Mouse (Mus musculus): Measurements from ENCODE around the gene Tnfaip2. TPM values are rescaled to one million over a fixed set of nuclear protein-coding genes. Genes with fewer than 3 reads are reported as not detected.

Gene Tnfaip2
- 15.7 TPM for polyA plus RNA-seq (2014; fragmentation: Illumina TruSeq; extraction: RNeasy Lipid Tissue Mini Kit (QIAGEN cat#74804); ENCODE audit: insufficient read depth, low read depth, low replicate concordance)

DNA sequence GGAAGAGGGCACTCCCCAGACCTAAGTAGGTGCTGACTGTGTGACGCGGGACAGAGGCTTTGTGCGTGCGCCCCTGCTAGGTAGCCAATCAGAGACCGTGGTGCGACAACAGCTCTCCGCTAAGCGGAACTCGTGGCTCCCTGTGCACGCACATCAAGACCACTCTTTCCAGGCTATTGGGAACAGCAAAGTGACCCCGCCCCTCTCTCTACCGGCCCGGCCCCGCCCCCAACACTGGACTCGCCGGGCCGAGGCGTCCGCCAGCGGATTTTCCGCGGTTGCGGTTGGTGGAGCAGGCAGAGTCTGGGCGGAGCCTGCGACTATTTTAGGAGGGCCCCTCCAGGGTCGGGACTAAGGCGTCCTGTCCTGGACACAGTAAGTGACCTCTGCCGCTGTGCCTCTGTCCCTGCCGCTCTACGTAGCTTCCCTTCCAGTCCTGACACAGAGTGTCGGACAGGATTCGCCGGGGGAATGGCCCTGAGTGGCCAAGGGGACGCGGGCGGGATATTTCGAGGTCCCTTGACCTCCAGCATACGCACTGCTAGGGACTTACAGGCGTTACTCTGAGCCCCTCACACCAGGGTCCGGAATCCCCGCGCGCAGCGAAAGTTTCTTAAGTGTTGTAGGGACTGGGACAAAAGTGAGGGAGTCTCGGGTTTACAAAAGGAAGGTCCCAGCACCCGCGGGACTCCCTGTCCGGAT is at the start of gene Tnfaip2:
TSS of gene Tnfaip2 (plus strand) at position 161 of the 702 bp plus-strand sequence.

DNA sequence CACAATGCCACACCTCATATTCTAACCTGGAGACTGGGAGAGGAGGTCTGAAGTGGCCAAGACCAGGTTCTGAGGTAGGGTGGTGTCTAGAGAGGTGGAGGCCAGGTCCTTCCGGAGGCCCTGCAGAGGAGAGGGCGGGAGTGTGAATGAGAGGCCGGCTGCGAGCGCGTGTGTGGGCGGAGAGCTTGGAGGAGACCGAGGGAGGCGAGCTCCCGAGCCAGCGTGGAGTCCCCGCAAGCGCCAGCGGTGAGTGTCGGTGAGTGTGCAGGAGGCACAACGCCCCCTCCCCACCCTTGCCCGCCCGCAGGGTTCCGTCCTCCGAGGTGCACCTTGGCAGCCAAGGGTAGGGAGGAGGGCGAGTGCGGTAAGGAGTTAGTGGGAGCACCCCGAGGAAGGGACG is 35.6 kb upstream of the Tnfaip2 start, which contains the start of gene Lbhd2:
TSS of gene Lbhd2 (plus strand) at position 188 of the 400 bp plus-strand sequence.

DNA sequence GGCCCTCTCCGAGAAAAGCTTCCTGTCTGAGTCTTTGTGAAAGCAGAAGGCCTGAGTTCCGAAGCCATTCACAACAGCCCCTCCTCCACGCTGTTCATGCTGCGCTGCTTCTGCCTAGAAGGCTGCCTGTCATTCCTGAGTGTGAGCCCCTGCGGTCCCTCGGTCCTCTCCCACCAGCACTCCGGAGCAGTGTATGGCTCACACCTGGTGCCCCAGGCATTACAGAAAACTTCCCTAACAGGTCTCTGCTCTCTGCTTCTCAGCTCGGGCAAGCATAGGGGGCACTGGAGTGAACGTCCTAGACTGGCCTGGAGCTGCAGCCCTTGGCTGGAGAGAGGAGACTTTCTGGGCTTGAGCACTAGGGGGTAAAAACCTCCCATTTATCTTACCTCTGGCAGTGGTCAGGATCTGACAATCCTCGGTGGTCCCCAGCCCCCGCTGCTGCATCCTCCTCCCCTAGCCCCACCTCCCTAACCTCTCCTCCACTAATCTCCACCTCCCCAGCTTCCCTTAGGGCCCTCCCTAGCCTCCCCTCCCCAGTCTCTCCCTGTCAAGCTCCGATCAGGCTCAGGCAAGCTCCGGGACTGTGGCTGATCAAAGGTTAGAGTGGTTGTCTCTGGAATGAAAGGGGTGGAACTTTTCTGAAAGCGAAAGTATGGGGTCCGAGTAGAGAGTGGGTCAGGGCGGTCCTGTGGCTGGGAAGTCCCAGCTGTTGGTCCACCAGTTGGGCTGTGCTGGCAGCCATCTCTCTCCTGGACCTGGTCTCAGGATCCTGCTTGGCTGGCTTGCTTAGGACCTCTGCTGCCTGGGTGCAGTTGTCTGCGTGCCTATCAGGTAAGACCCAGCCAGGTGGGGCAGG is 25.1 kb upstream of the Tnfaip2 start, which contains the start of gene Exoc3l4:
TSS of gene Exoc3l4 (plus strand) at position 97 of the 859 bp plus-strand sequence.

GRCm38 (mm10) chr12:111485652-111486306 is 43.5 kb downstream of the Tnfaip2 start, which contains the start of gene Gm266:
Gm266 (minus strand) TSS chr12:111485823.

Other genes with a start within 250 kb of the Tnfaip2 start
- not detected for gene Amn, start 171.4 kb upstream of the Tnfaip2 start, polyA plus RNA-seq (2014; fragmentation: Illumina TruSeq; extraction: RNeasy Lipid Tissue Mini Kit (QIAGEN cat#74804); ENCODE audit: insufficient read depth, low read depth, low replicate concordance)
- 51.7 TPM for gene Cdc42bpb, start 64.8 kb upstream of the Tnfaip2 start, polyA plus RNA-seq (2014; fragmentation: Illumina TruSeq; extraction: RNeasy Lipid Tissue Mini Kit (QIAGEN cat#74804); ENCODE audit: insufficient read depth, low read depth, low replicate concordance)
- not detected for gene Lbhd2, start 35.7 kb upstream of the Tnfaip2 start, polyA plus RNA-seq (2014; fragmentation: Illumina TruSeq; extraction: RNeasy Lipid Tissue Mini Kit (QIAGEN cat#74804); ENCODE audit: insufficient read depth, low read depth, low replicate concordance)
- gene Exoc3l4, start 25.5 kb upstream of the Tnfaip2 start, polyA plus RNA-seq (2014; fragmentation: Illumina TruSeq; extraction: RNeasy Lipid Tissue Mini Kit (QIAGEN cat#74804); ENCODE audit: insufficient read depth, low read depth, low replicate concordance), result 10.0 TPM
- not detected for gene Gm266, start 43.4 kb downstream of the Tnfaip2 start, polyA plus RNA-seq (2014; fragmentation: Illumina TruSeq; extraction: RNeasy Lipid Tissue Mini Kit (QIAGEN cat#74804); ENCODE audit: insufficient read depth, low read depth, low replicate concordance)
- 83.5 TPM for gene Eif5, start 95.5 kb downstream of the Tnfaip2 start, polyA plus RNA-seq (2014; fragmentation: Illumina TruSeq; extraction: RNeasy Lipid Tissue Mini Kit (QIAGEN cat#74804); ENCODE audit: insufficient read depth, low read depth, low replicate concordance)
- 30.1 TPM for gene Mark3, start 132.1 kb downstream of the Tnfaip2 start, polyA plus RNA-seq (2014; fragmentation: Illumina TruSeq; extraction: RNeasy Lipid Tissue Mini Kit (QIAGEN cat#74804); ENCODE audit: insufficient read depth, low read depth, low replicate concordance)
- 92.9 TPM for gene Ckb, start 229.9 kb downstream of the Tnfaip2 start, polyA plus RNA-seq (2014; fragmentation: Illumina TruSeq; extraction: RNeasy Lipid Tissue Mini Kit (QIAGEN cat#74804); ENCODE audit: insufficient read depth, low read depth, low replicate concordance)
- gene Trmt61a, start 235.6 kb downstream of the Tnfaip2 start, polyA plus RNA-seq (2014; fragmentation: Illumina TruSeq; extraction: RNeasy Lipid Tissue Mini Kit (QIAGEN cat#74804); ENCODE audit: insufficient read depth, low read depth, low replicate concordance), result 7.4 TPM

All from lung, adult 10 weeks (tissue).